Mouse (Mus musculus) heart, postnatal 4 days (tissue): ENCODE measurements around the gene Cdca8. TPM values are rescaled to one million over a fixed set of nuclear protein-coding genes. Genes with fewer than 3 reads are reported as not detected.

Experiments
- DNase-seq: peaks from one replicate; pipeline ENCODE4 v3.0.0; 2021
- total RNA-seq, 2 experiments: library from RNA; stranded (reverse); gene quantifications; 2 replicates each; pipeline ENCODE4 v1.2.3; 2021

The Cdca8 gene
- total RNA-seq, 2 experiments from 2014 or later: 57.9 to 58.8 TPM

- DNase-seq: no peak
These were observed 11.9 kb upstream of the Cdca8 start for GRCm38 (mm10) chr4:124951036-124951433.

GRCm38 (mm10) chr4:124950181-124951035, 11.3 kb upstream of the Cdca8 start:
- peak; percentile 30 for DNase-seq

- no peak for DNase-seq
These were observed 10.4 kb upstream of the Cdca8 start for GRCm38 (mm10) chr4:124949488-124949887.

GRCm38 (mm10) chr4:124944961-124945360, 5.8 kb upstream of the Cdca8 start:
- DNase-seq: no peak

GRCm38 (mm10) chr4:124943781-124944180, 4.7 kb upstream of the Cdca8 start:
- DNase-seq: no peak

GRCm38 (mm10) chr4:124943022-124943421, 3.9 kb upstream of the Cdca8 start:
- DNase-seq: peak; percentile 88

GRCm38 (mm10) chr4:124936613-124937471, 2.3 kb downstream of the Cdca8 start, which contains the start of gene 9930104L06Rik:
Gene 9930104L06Rik, plus strand, starts transcription at chr4:124937048.
- DNase-seq: peak; percentile 93

GRCm38 (mm10) chr4:124928102-124928501, 11.0 kb downstream of the Cdca8 start:
- no peak for DNase-seq

GRCm38 (mm10) chr4:124905971-124906822, 32.9 kb downstream of the Cdca8 start:
- DNase-seq: no peak

GRCm38 (mm10) chr4:124905417-124905816, 33.7 kb downstream of the Cdca8 start:
- no peak for DNase-seq

GRCm38 (mm10) chr4:124899906-124900305, 39.2 kb downstream of the Cdca8 start:
- DNase-seq: no peak

- DNase-seq: no peak
These were observed 40.7 kb downstream of the Cdca8 start for GRCm38 (mm10) chr4:124898428-124898827.

- peak; percentile 15 for DNase-seq
These were observed 44.3 kb downstream of the Cdca8 start for GRCm38 (mm10) chr4:124894508-124895428.

- DNase-seq: no peak
These were observed 45.3 kb downstream of the Cdca8 start for GRCm38 (mm10) chr4:124893769-124894168.

GRCm38 (mm10) chr4:124890831-124891230, 48.3 kb downstream of the Cdca8 start:
- DNase-seq: no peak

GRCm38 (mm10) chr4:124889935-124890334, 49.2 kb downstream of the Cdca8 start:
- DNase-seq: no peak

GRCm38 (mm10) chr4:124888702-124889101, 50.4 kb downstream of the Cdca8 start:
- DNase-seq: no peak

- DNase-seq: peak; percentile 68
These were observed 56.9 kb downstream of the Cdca8 start for GRCm38 (mm10) chr4:124882151-124882729.

- no peak for DNase-seq
These were observed 57.7 kb downstream of the Cdca8 start for GRCm38 (mm10) chr4:124881341-124881908.

GRCm38 (mm10) chr4:124880599-124880998, 58.5 kb downstream of the Cdca8 start, which contains the start of gene Epha10:
Gene Epha10, plus strand, starts transcription at chr4:124880899.
- DNase-seq: no peak
